Mouse (Mus musculus): ENCODE measurements around the gene Mrrf.

- TF ChIP-seq CTCF (IDR thresholded peaks at IDR 0.05; ENCODE audit: low read depth) = no peak
- no peak for TF ChIP-seq EP300 (IDR thresholded peaks at IDR 0.05; ENCODE audit: low read depth)
Measured at GRCm38 (mm10) chr2:36167990-36168618, 31.9 kb downstream of the Mrrf start.
